Mouse (Mus musculus) C2C12 (cell line): ENCODE results near the gene Eef1akmt2. TPM values are rescaled to one million over a fixed set of nuclear protein-coding genes. Genes with fewer than 3 reads are reported as not detected.

ENCODE experiments used
- H3K27me3 ChIP-seq: one replicate; pipeline ENCODE4 v1.6.1; 2011; ENCODE audit not compliant: control insufficient read depth, insufficient read depth, insufficient read length
- H3K36me3 ChIP-seq: one replicate; pipeline ENCODE4 v1.6.1; 2011; ENCODE audit not compliant: control insufficient read depth, insufficient read depth
- H3K4me3 ChIP-seq: one replicate; pipeline ENCODE4 v1.5.1; 2011; ENCODE audit warnings: mild to moderate bottlenecking, control low read depth; ENCODE audit not compliant: poor library complexity, insufficient read depth, severe bottlenecking
- H3K79me2 ChIP-seq: one replicate; pipeline ENCODE4 v1.6.1; 2011; ENCODE audit not compliant: control insufficient read depth, insufficient read depth
- H3K79me3 ChIP-seq: one replicate; pipeline ENCODE4 v1.6.1; 2011; ENCODE audit warnings: low read depth, control low read depth
- H3ac ChIP-seq: one replicate; pipeline ENCODE3; 2011; ENCODE audit warnings: low read depth; ENCODE audit not compliant: control insufficient read depth, insufficient read length
- CEBPB ChIP-seq: IDR thresholded peaks from one replicate; pipeline ENCODE4 v1.6.1; 2011; ENCODE audit warnings: low read depth, mild to moderate bottlenecking, control low read depth, moderate library complexity
- CTCF ChIP-seq: IDR thresholded peaks from one replicate; pipeline ENCODE4 v1.5.1; 2011; ENCODE audit not compliant: control insufficient read depth, insufficient read depth, insufficient read length
- FOSL1 ChIP-seq: IDR thresholded peaks from one replicate; pipeline ENCODE4 v1.8.0; 2011; ENCODE audit warnings: mild to moderate bottlenecking, low read length; ENCODE audit not compliant: poor library complexity, insufficient read depth, severe bottlenecking
- MAX ChIP-seq: IDR thresholded peaks from one replicate; pipeline ENCODE4 v1.6.1; 2011; ENCODE audit warnings: mild to moderate bottlenecking, control low read depth
- MYOD1 ChIP-seq: IDR thresholded peaks from one replicate; pipeline ENCODE4 v1.6.1; 2011; ENCODE audit warnings: low read depth; ENCODE audit not compliant: control insufficient read depth, insufficient read length
- MYOG ChIP-seq: IDR thresholded peaks from one replicate; pipeline ENCODE4 v1.6.1; 2011; ENCODE audit not compliant: control insufficient read depth, insufficient read length; ENCODE audit errors: extremely low read depth
- USF1 ChIP-seq: IDR thresholded peaks from one replicate; pipeline ENCODE4 v1.6.1; 2011; ENCODE audit warnings: low read depth, mild to moderate bottlenecking, control low read depth, moderate library complexity
- polyA plus RNA-seq: library from polyadenylated mRNA; unstranded; fragments of >200 nt; fragmentation: generic; extraction: Trizol; gene quantifications from one replicate; pipeline ENCODE4 v1.2.1, GENCODE M21; 2012; ENCODE audit warnings: missing spikeins

Eef1akmt2 gene
- polyA plus RNA-seq, 1 experiment = 17.1 TPM

DNA sequence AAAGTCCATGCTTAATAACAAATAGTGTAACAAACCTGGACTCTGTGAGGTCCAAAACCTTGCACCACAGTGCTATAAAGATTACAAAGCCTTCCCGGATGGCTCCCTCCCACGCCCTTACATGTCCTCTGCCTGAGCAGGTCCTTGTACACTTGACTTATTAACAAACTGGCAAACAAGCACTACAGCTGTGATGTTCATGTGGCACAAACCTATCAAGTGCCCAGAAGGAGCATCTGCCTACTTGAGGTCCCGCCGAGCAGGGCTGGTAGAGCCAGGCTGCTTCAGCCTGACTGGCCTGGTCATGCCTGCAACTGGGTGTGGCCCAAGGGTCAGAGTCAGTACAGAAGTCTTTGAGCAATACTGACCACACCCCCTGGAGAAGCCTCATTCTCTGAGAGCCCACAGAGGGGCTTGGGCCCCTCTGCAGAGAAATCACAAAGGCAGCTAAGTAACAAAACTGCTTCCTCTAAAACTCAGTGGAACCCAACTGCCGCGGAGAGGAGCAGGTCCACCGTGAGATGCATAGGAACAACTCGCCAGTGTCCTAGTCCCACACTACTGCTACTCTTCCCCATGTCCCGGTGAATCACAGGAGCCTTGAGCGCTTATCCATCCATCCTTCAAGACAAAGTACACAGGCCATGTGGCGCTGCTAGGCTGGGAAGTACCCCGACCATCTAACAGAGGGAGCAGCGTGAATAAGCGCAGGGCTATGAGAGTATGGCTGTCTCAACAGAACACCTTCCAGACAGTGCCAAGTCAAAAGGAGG lies 61.8 kb downstream of the Eef1akmt2 start:
- H3K79me3 ChIP-seq = no peaks in the 10 kb centered on the region
- no peaks in the 10 kb centered on the region for H3K79me2 ChIP-seq
- no peaks in the 10 kb centered on the region for H3K36me3 ChIP-seq
- H3ac ChIP-seq = no peak overlapping the region
- H3K4me3 ChIP-seq = no peak overlapping the region
- TF ChIP-seq USF1 (no peak), CTCF (no peak), CEBPB (no peak), FOSL1 (no peak), MYOG (no peak), MYOD1 (no peak), MAX (no peak)
- H3K27me3 ChIP-seq = no peaks in the 10 kb centered on the region

DNA sequence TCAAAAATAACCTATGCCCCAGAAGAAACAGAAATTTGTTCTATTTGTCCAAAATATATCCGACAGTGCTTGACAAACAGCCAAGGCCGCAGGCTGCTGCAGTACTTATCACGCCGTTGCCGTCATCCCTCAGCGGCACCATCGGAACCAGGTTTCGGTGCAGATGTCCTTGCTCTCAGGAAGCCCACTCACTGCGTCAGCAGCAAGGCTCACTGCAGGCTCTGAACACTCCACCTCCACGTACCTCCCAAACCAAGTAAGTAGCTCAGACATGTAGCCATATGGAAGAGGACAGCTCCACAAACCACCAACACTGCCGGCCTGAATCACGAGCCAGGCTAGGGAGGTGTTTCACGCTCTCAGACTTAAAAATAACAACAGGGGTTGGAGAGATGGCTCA lies 63.6 kb downstream of the Eef1akmt2 start:
- Histone ChIP-seq H3K27me3 (no peaks in the 10 kb centered on the region), H3K4me3 (no peak overlapping the region), H3ac (no peak overlapping the region), H3K79me2 (no peaks in the 10 kb centered on the region), H3K36me3 (no peaks in the 10 kb centered on the region), H3K79me3 (no peaks in the 10 kb centered on the region)
- TF ChIP-seq MYOD1 = no peak
- TF ChIP-seq USF1 = no peak
- TF ChIP-seq MAX = no peak
- no peak for TF ChIP-seq FOSL1
- no peak for TF ChIP-seq CEBPB
- TF ChIP-seq MYOG = no peak
- no peak for TF ChIP-seq CTCF

DNA sequence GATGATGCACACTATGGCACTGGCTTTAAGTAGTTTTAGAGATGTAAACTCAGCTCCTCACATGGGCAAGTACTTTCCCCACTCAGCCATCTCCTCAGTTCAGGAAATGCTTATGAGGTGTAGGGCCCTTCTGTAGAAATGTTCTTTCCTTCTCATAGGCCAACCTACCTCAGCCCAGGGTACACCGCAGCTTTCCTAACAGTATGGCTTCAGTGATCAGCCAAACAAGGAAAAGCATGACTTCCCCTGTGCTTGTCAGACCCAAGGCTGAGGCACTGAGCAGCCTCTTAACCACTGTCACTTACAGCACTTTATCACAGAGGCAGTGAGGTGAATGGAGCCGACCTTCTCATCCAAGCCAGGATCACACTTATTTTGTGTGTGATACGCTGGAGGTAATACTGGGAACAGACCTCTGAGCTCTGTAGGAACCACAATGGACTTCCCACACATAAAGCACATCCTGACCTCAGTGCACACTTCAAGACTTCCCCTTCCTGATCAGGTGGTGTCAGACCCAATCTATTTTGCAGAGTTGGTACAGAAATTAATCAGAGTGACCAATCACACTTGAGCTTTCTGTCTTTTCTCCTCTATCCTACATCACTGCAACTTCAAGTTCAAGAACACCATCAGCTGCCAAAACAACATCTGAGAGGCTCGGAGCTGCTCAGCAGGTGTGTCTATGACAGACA lies 64.8 kb downstream of the Eef1akmt2 start:
- H3K79me2 ChIP-seq = no peaks in the 10 kb centered on the region
- TF ChIP-seq MAX = no peak
- no peak for TF ChIP-seq MYOG
- no peak for TF ChIP-seq FOSL1
- TF ChIP-seq CEBPB = no peak
- no peak for TF ChIP-seq USF1
- no peak for TF ChIP-seq CTCF
- TF ChIP-seq MYOD1 = no peak
- H3K79me3 ChIP-seq = no peaks in the 10 kb centered on the region
- no peaks in the 10 kb centered on the region for H3K27me3 ChIP-seq
- no peak overlapping the region for H3ac ChIP-seq
- H3K36me3 ChIP-seq = no peaks in the 10 kb centered on the region
- no peak overlapping the region for H3K4me3 ChIP-seq

DNA sequence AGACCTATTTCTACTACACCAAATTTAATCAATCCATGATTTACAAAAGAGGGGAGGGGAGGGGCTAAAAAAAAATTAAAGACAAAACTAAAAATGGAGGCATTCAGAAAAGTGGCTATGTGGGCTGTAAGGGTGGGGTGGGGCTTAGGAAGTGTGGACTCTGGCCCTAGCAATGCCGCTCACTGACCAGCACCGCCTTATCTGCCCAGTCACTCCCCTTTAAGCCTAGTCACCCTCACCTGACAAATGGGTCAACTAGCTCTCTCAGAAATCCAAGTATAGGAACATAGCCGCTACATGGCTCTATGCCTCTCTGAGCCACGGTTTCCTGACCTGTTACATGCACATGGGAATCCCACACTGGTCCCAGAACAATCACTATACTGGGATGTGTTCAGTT lies 65.5 kb downstream of the Eef1akmt2 start:
- no peaks in the 10 kb centered on the region for H3K79me2 ChIP-seq
- H3K27me3 ChIP-seq = no peaks in the 10 kb centered on the region
- H3K4me3 ChIP-seq = no peak overlapping the region
- H3K36me3 ChIP-seq = no peaks in the 10 kb centered on the region
- H3ac ChIP-seq = no peak overlapping the region
- H3K79me3 ChIP-seq = no peaks in the 10 kb centered on the region
- TF ChIP-seq MAX (no peak), CEBPB (no peak), MYOD1 (no peak), MYOG (no peak), USF1 (no peak)

DNA sequence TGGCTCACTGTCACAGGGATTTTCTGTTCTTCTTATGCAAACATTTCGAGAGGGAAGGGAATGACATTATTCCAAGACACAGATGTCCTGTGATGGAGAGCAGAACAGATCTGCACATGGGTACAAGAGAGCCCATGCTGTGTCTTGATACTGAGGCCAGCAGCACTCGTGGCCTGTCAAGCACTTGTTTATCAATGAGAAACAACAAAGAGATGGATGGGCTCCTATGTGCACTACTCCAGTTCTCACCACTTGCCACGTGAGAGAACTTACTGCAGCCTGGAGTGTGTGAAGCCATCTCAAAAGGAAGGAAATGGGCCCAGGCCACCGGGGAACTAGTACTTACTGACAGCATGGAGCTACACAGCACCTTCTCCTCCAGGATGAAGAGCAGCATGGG lies 66.0 kb downstream of the Eef1akmt2 start:
- Histone ChIP-seq H3ac (no peak overlapping the region), H3K79me3 (no peaks in the 10 kb centered on the region), H3K79me2 (no peaks in the 10 kb centered on the region), H3K4me3 (no peak overlapping the region), H3K27me3 (no peaks in the 10 kb centered on the region), H3K36me3 (no peaks in the 10 kb centered on the region)
- TF ChIP-seq MAX = no peak
- TF ChIP-seq USF1 = no peak
- TF ChIP-seq CTCF = no peak
- TF ChIP-seq CEBPB = no peak
- TF ChIP-seq MYOD1 = no peak
- TF ChIP-seq MYOG = no peak

DNA sequence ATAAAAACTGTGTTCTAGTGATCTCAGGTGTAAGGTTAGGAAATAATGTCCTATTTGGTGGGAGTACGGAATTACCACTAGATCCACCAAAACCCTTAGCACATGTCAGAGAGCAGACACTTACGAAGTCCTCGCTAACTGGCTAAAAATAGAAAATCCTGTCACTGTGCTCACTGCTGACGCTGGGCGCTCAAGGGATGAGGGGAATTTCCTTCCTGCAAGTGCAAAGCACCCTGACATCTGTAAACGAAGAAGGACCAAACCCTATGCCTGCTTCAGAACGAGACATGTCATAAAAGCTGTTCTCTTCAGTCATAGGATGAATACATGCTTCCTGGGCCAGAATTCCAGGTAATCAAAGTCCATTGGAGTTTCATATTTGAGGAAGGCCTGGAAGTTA lies 66.5 kb downstream of the Eef1akmt2 start:
- no peak for TF ChIP-seq MYOD1
- no peak for TF ChIP-seq MAX
- no peak for TF ChIP-seq CTCF
- no peak for TF ChIP-seq CEBPB
- no peak for TF ChIP-seq FOSL1
- TF ChIP-seq USF1 = no peak
- no peak for TF ChIP-seq MYOG

More for the DNA sequence above, 66.5 kb downstream of the Eef1akmt2 start:
- Histone ChIP-seq H3ac (no peak overlapping the region), H3K79me3 (no peaks in the 10 kb centered on the region), H3K36me3 (no peaks in the 10 kb centered on the region), H3K79me2 (no peaks in the 10 kb centered on the region), H3K4me3 (no peak overlapping the region), H3K27me3 (no peaks in the 10 kb centered on the region)
